Mouse (Mus musculus) hindbrain, postnatal 0 days (tissue): Measurements from ENCODE around the gene Socs5. TPM values are rescaled to one million over a fixed set of nuclear protein-coding genes. Genes with fewer than 3 reads are reported as not detected.
A peak's percentile ranks its signal among the peaks of the same experiment; 100 is the strongest.

ENCODE experiments used
- ATAC-seq: fragments of 200-750 bp; cut with Nextera tagmentation; 2 replicates; pipeline ENCODE4 v1.8.0; 2017; ENCODE audit warnings: mild to moderate bottlenecking, moderate TSS enrichment, moderate library complexity
- DNase-seq: peaks from one replicate; pipeline ENCODE4 v3.0.0-alpha.2; 2015; ENCODE audit warnings: low spot score
- H3K27ac ChIP-seq: fragments of 300-500 bp; sonication (generic); 2 replicates; pipeline ENCODE4 v1.5.1; 2014; ENCODE audit warnings: mild to moderate bottlenecking
- H3K27me3 ChIP-seq: fragments of 300-500 bp; sonication (generic); 2 replicates; pipeline ENCODE4 v1.6.1; 2014; ENCODE audit warnings: low read length, mixed read lengths; ENCODE audit not compliant: insufficient read depth
- H3K36me3 ChIP-seq: fragments of 300-500 bp; sonication (generic); 2 replicates; pipeline ENCODE4 v1.6.1; 2014; ENCODE audit warnings: low read length, mixed read lengths; ENCODE audit not compliant: insufficient read depth
- H3K4me1 ChIP-seq: fragments of 300-500 bp; sonication (generic); 2 replicates; pipeline ENCODE4 v1.6.1; 2014; ENCODE audit warnings: antibody characterized with exemption, low read length, mixed read lengths; ENCODE audit not compliant: insufficient read depth
- H3K4me2 ChIP-seq: fragments of 300-500 bp; sonication (generic); 2 replicates; pipeline ENCODE4 v1.6.1; 2014; ENCODE audit warnings: low read depth, mild to moderate bottlenecking, low read length, moderate library complexity, mixed read lengths
- H3K4me3 ChIP-seq: fragments of 300-500 bp; sonication (generic); 2 replicates; pipeline ENCODE4 v1.5.1; 2014; ENCODE audit warnings: low read length
- H3K9ac ChIP-seq: fragments of 300-500 bp; sonication (generic); replicated peaks from 2 replicates; pipeline ENCODE4 v1.6.1; 2014; ENCODE audit warnings: mild to moderate bottlenecking, low read length, moderate library complexity, mixed read lengths
- H3K9me3 ChIP-seq: fragments of 300-500 bp; sonication (generic); 2 replicates; pipeline ENCODE4 v1.6.1; 2016; ENCODE audit warnings: low read length, mixed read lengths
- CTCF ChIP-seq: IDR thresholded peaks from 2 replicates; pipeline ENCODE4 v1.5.1; 2016; ENCODE audit warnings: antibody characterized with exemption, control low read depth, low read depth
- WGBS: fragments of 180-500 bp; shearing (Covaris S2); extraction: QIAGEN DNeasy Blood & Tissue Kit; methylation state at CpG from one replicate; pipeline ENCODE4 v1.1.7; 2014; 5-methylcytosine and 5-hydroxymethylcytosine counted together
- polyA plus RNA-seq: library from polyadenylated mRNA; unstranded; fragments of >200 nt; fragmentation: Nextera tagmentation; extraction: Ambion mirVana; gene quantifications from 2 replicates; pipeline ENCODE4 v1.2.1, GENCODE M21; 2015
- total RNA-seq: library from RNA; depleted of rRNA; stranded (reverse); fragments of >200 nt; gene quantifications from 2 replicates; pipeline ENCODE4 v1.2.3, GENCODE M21; 2014

The Socs5 gene
- total and polyA plus RNA-seq, 2 experiments from 2014 or later: 12.3 to 18.9 TPM

DNA sequence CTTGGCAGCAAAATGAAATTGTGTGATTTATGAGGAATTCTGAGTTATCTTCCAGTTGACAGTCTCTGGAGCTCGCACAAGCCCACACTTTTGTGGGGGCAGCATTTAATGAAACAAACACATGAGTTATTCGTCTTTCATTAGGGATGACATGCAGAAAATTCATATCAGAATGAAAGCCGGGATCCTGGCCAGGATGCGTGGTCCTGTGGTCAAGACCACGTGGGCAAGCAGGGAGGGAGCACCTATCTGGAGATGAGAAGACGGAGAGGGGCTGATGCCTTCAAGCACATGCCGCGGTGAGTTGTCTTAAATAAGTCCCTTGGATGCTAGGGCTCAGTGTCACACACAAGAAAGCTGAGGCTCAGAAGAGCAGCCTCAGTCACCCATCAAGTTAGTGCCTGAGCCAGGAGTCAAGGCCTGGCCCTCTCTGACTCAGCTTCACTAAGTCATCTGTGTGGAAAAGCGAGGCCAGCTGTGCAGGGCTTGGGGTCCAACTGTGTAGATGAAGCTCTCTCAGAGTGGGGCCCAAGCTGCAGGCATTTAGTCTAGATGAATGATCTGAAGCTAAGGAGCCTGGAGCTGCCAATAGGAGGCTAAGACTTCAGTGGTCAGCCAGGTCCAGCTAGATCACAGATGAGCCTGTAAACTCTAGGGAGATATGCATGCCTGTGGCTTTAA, 67.3 kb downstream of the Socs5 start:
- no peaks in the 10 kb centered on the region for H3K36me3 ChIP-seq
- 0 out of 2 replicates have a peak, but pooled peaks cover 5% of the 10 kb centered on the region for H3K4me1 ChIP-seq
- H3K27ac ChIP-seq: no peak overlapping the region
- ATAC-seq (no peak), DNase-seq (no peak)
- H3K9me3 ChIP-seq: peaks cover 7% of the 10 kb centered on the region
- WGBS: 71% methylated on average over 9 of the region's 9 CpGs
- H3K9ac ChIP-seq: no peak overlapping the region
- H3K27me3 ChIP-seq: no peaks in the 10 kb centered on the region
- no peak overlapping the region for H3K4me3 ChIP-seq
- no peak for TF ChIP-seq CTCF
- H3K4me2 ChIP-seq: no peak overlapping the region

- H3K9me3 ChIP-seq: peaks cover 7% of the 10 kb centered on the region
- H3K4me3 ChIP-seq: no peak overlapping the region
- 71% methylated on average over 17 of the region's 17 CpGs for WGBS
- H3K27me3 ChIP-seq: no peaks in the 10 kb centered on the region
- TF ChIP-seq CTCF: no peak
- H3K9ac ChIP-seq: no peak overlapping the region
- H3K36me3 ChIP-seq: no peaks in the 10 kb centered on the region
- DNase-seq (no peak), ATAC-seq (no peak)
- 0 out of 2 replicates have a peak, but pooled peaks cover 5% of the 10 kb centered on the region for H3K4me1 ChIP-seq
- H3K4me2 ChIP-seq: no peak overlapping the region
- H3K27ac ChIP-seq: no peak overlapping the region
Measured at GRCm38 (mm10) chr17:87176066-87177012, 68.9 kb downstream of the Socs5 start.

- Histone ChIP-seq H3K4me2 (no peak overlapping the region), H3K27me3 (no peaks in the 10 kb centered on the region), H3K27ac (no peak overlapping the region), H3K9ac (no peak overlapping the region), H3K4me1 (0 out of 2 replicates have a peak, but pooled peaks cover 5% of the 10 kb centered on the region), H3K4me3 (no peak overlapping the region), H3K36me3 (no peaks in the 10 kb centered on the region), H3K9me3 (no peaks in the 10 kb centered on the region)
- TF ChIP-seq CTCF: no peak
- DNase-seq (peak; percentile 44), ATAC-seq (peak; percentile 52; the same call in 1 of the 2 replicates)
- 31% methylated on average over 16 of the region's 16 CpGs for WGBS
Measured at GRCm38 (mm10) chr17:87178596-87179590, 71.4 kb downstream of the Socs5 start.

DNA sequence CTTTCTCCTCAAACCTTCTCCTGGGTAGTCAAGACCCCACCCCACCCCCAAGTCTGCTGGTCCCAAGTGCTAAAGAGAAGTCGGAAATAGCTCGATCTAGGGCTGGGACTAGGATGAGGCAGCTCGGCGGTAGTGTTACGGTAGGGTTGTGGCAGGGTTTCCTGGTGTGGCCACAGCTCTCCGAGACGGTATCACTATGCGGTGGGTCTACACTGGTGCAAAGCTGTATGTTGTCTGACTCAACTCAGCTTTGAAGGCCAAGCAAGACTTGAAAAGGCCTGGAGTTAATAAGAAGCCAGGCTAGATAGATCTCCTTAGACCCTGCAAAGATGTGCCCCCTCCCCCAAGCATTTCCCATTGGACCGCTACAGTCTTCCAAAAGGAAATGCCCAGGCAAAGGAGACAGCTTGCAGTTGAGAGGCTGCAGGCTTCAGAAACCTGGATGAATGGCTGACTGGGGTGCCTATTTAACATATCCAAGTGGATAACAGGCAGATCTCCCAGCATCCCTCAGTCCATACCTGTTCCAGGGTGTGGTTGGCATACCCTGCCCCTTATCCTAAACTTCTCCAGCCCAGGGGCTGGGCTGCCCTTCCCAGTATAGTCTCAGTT, 72.6 kb downstream of the Socs5 start:
- Histone ChIP-seq H3K9ac (no peak overlapping the region), H3K27ac (no peak overlapping the region), H3K4me2 (no peak overlapping the region), H3K4me3 (no peak overlapping the region), H3K4me1 (0 out of 2 replicates have a peak, but pooled peaks cover 5% of the 10 kb centered on the region), H3K9me3 (no peaks in the 10 kb centered on the region), H3K36me3 (no peaks in the 10 kb centered on the region), H3K27me3 (no peaks in the 10 kb centered on the region)
- no peak for DNase-seq
- 77% methylated on average over 9 of the region's 9 CpGs for WGBS
- ATAC-seq: no peak
- no peak for TF ChIP-seq CTCF

- H3K9me3 ChIP-seq: no peaks in the 10 kb centered on the region
- TF ChIP-seq CTCF: no peak
- H3K36me3 ChIP-seq: no peaks in the 10 kb centered on the region
- ATAC-seq (no peak), DNase-seq (no peak)
- no peak overlapping the region for H3K9ac ChIP-seq
- WGBS: 85% methylated on average over 8 of the region's 8 CpGs
- no peaks in the 10 kb centered on the region for H3K27me3 ChIP-seq
- peaks cover 12% of the 10 kb centered on the region; the same call in 1 of the 2 replicates for H3K4me1 ChIP-seq
- H3K4me3 ChIP-seq: no peak overlapping the region
- no peak overlapping the region for H3K27ac ChIP-seq
- no peak overlapping the region for H3K4me2 ChIP-seq
Measured at GRCm38 (mm10) chr17:87181683-87182346, 74.3 kb downstream of the Socs5 start.
